Mouse (Mus musculus) heart, embryonic 11.5 days (tissue): ENCODE data around the gene Gse1. TPM values are rescaled to one million over a fixed set of nuclear protein-coding genes. Genes with fewer than 3 reads are reported as not detected.

Source experiments
- ATAC-seq: fragments of 200-750 bp; cut with Nextera tagmentation; replicated peaks from 2 replicates; pipeline ENCODE4 v1.8.0; 2017; ENCODE audit warnings: moderate library complexity; ENCODE audit not compliant: insufficient number of reproducible peaks, low FRiP score, low TSS enrichment
- H3K27ac ChIP-seq: fragments of 300-500 bp; sonication (generic); 2 replicates; pipeline ENCODE4 v1.5.1; 2014; ENCODE audit warnings: mild to moderate bottlenecking, low read depth, low read length
- H3K27me3 ChIP-seq: fragments of 300-500 bp; sonication (generic); 2 replicates; pipeline ENCODE4 v1.6.1; 2014; ENCODE audit warnings: mild to moderate bottlenecking, low read length, mixed read lengths; ENCODE audit not compliant: control insufficient read depth, insufficient read depth
- H3K36me3 ChIP-seq: fragments of 300-500 bp; sonication (generic); 2 replicates; pipeline ENCODE4 v1.6.1; 2014; ENCODE audit warnings: mild to moderate bottlenecking, low read length, moderate library complexity, mixed read lengths; ENCODE audit not compliant: control insufficient read depth, insufficient read depth
- H3K4me1 ChIP-seq: fragments of 300-500 bp; sonication (generic); 2 replicates; pipeline ENCODE4 v1.6.1; 2014; ENCODE audit warnings: low read length; ENCODE audit not compliant: control insufficient read depth, insufficient read depth
- H3K4me2 ChIP-seq: fragments of 300-500 bp; sonication (generic); 2 replicates; pipeline ENCODE4 v1.6.1; 2014; ENCODE audit warnings: mild to moderate bottlenecking, moderate library complexity
- H3K4me3 ChIP-seq: fragments of 300-500 bp; sonication (generic); 2 replicates; pipeline ENCODE4 v1.5.1; 2014; ENCODE audit warnings: low read depth, low read length
- H3K9ac ChIP-seq: fragments of 300-500 bp; sonication (generic); 2 replicates; pipeline ENCODE4 v1.6.1; 2014; ENCODE audit warnings: mild to moderate bottlenecking, low read depth, low read length, moderate library complexity
- H3K9me3 ChIP-seq: fragments of 300-500 bp; sonication (generic); replicated peaks from 2 replicates; pipeline ENCODE4 v1.6.1; 2016; ENCODE audit warnings: low read length; ENCODE audit not compliant: control insufficient read depth
- WGBS: fragments of 180-500 bp; shearing (Covaris S2); extraction: QIAGEN DNeasy Blood & Tissue Kit; methylation state at CpG from one replicate; pipeline ENCODE4 v1.1.7; 2014; ENCODE audit not compliant: insufficient replicate concordance; 5-methylcytosine and 5-hydroxymethylcytosine counted together
- polyA plus RNA-seq: library from polyadenylated mRNA; unstranded; fragments of >200 nt; fragmentation: Nextera tagmentation; extraction: Ambion mirVana; gene quantifications from 2 replicates; pipeline ENCODE4 v1.2.1, GENCODE M21; 2014

The Gse1 gene
- polyA plus RNA-seq, 1 experiment from 2014 or later, result 12.8 TPM

GRCm38 (mm10) chr8:120439309-120439708, 211.1 kb downstream of the Gse1 start:
- Histone ChIP-seq H3K4me1 (peaks cover 25% of the 10 kb centered on the region), H3K27me3 (peaks cover 13% of the 10 kb centered on the region), H3K4me2 (peak overlapping the region; percentile 23; the same call in 1 of the 2 replicates), H3K4me3 (no peak overlapping the region), H3K27ac (no peak overlapping the region), H3K9ac (0 out of 2 replicates have a peak overlapping the region, but pooled peaks have one; percentile 6), H3K9me3 (no peaks in the 10 kb centered on the region), H3K36me3 (no peaks in the 10 kb centered on the region)
- no peak for ATAC-seq
- 14% methylated on average over 19 of the region's 19 CpGs for WGBS

- H3K36me3 ChIP-seq, result no peaks in the 10 kb centered on the region
- no peak overlapping the region for H3K4me3 ChIP-seq
- ATAC-seq, result no peak
- H3K4me2 ChIP-seq, result no peak overlapping the region
- peaks cover 25% of the 10 kb centered on the region for H3K4me1 ChIP-seq
- 85% methylated on average over 12 of the region's 12 CpGs for WGBS
- H3K27ac ChIP-seq, result no peak overlapping the region
- H3K9me3 ChIP-seq, result no peaks in the 10 kb centered on the region
- no peak overlapping the region for H3K9ac ChIP-seq
- peaks cover 13% of the 10 kb centered on the region for H3K27me3 ChIP-seq
Measured at GRCm38 (mm10) chr8:120440739-120441138, 212.5 kb downstream of the Gse1 start.

GRCm38 (mm10) chr8:120441637-120442036, 213.4 kb downstream of the Gse1 start:
- Histone ChIP-seq H3K36me3 (no peaks in the 10 kb centered on the region), H3K9me3 (no peaks in the 10 kb centered on the region), H3K9ac (0 out of 2 replicates have a peak overlapping the region, but pooled peaks have one; percentile 5), H3K4me2 (no peak overlapping the region), H3K4me1 (peaks cover 23% of the 10 kb centered on the region), H3K27ac (no peak overlapping the region), H3K27me3 (peaks cover 13% of the 10 kb centered on the region), H3K4me3 (no peak overlapping the region)
- 64% methylated on average over 6 of the region's 6 CpGs for WGBS
- ATAC-seq, result no peak

GRCm38 (mm10) chr8:120442306-120443003, 214.2 kb downstream of the Gse1 start:
- H3K4me3 ChIP-seq, result no peak overlapping the region
- no peak for ATAC-seq
- H3K27me3 ChIP-seq, result peaks cover 13% of the 10 kb centered on the region
- H3K27ac ChIP-seq, result no peak overlapping the region
- no peaks in the 10 kb centered on the region for H3K9me3 ChIP-seq
- WGBS, result 27% methylated on average over 4 of the region's 4 CpGs
- no peak overlapping the region for H3K4me2 ChIP-seq
- H3K9ac ChIP-seq, result no peak overlapping the region
- no peaks in the 10 kb centered on the region for H3K36me3 ChIP-seq
- H3K4me1 ChIP-seq, result peaks cover 23% of the 10 kb centered on the region

GRCm38 (mm10) chr8:120445249-120445648, 217.0 kb downstream of the Gse1 start:
- Histone ChIP-seq H3K27me3 (peaks cover 3% of the 10 kb centered on the region; the same call in 1 of the 2 replicates), H3K4me1 (peaks cover 24% of the 10 kb centered on the region), H3K4me3 (no peak overlapping the region), H3K9ac (no peak overlapping the region), H3K27ac (no peak overlapping the region), H3K36me3 (no peaks in the 10 kb centered on the region), H3K9me3 (no peaks in the 10 kb centered on the region), H3K4me2 (no peak overlapping the region)
- WGBS, result 46% methylated on average over 10 of the region's 10 CpGs
- ATAC-seq, result no peak

GRCm38 (mm10) chr8:120448131-120448530, 219.9 kb downstream of the Gse1 start:
- H3K27me3 ChIP-seq, result no peaks in the 10 kb centered on the region
- no peak overlapping the region for H3K4me3 ChIP-seq
- no peak overlapping the region for H3K4me2 ChIP-seq
- H3K36me3 ChIP-seq, result no peaks in the 10 kb centered on the region
- no peaks in the 10 kb centered on the region for H3K9me3 ChIP-seq
- peaks cover 13% of the 10 kb centered on the region for H3K4me1 ChIP-seq
- WGBS, result 77% methylated on average over 6 of the region's 6 CpGs
- no peak overlapping the region for H3K9ac ChIP-seq
- ATAC-seq, result no peak
- no peak overlapping the region for H3K27ac ChIP-seq

- no peak for ATAC-seq
- Histone ChIP-seq H3K9ac (peak overlapping the region; percentile 40; the same call in 1 of the 2 replicates), H3K36me3 (no peaks in the 10 kb centered on the region), H3K9me3 (no peaks in the 10 kb centered on the region), H3K27me3 (no peaks in the 10 kb centered on the region), H3K27ac (no peak overlapping the region), H3K4me2 (no peak overlapping the region), H3K4me3 (no peak overlapping the region), H3K4me1 (peaks cover 20% of the 10 kb centered on the region)
- WGBS, result 83% methylated on average over 4 of the region's 4 CpGs
Measured at GRCm38 (mm10) chr8:120449139-120449538, 220.9 kb downstream of the Gse1 start.

GRCm38 (mm10) chr8:120449608-120450031, 221.4 kb downstream of the Gse1 start:
- H3K4me1 ChIP-seq, result peaks cover 25% of the 10 kb centered on the region
- no peaks in the 10 kb centered on the region for H3K36me3 ChIP-seq
- no peak overlapping the region for H3K4me3 ChIP-seq
- H3K27ac ChIP-seq, result no peak overlapping the region
- peak overlapping the region; percentile 20 for H3K4me2 ChIP-seq
- WGBS, result 45% methylated on average over 17 of the region's 17 CpGs
- peak overlapping the region; percentile 40; the same call in 1 of the 2 replicates for H3K9ac ChIP-seq
- no peak for ATAC-seq
- no peaks in the 10 kb centered on the region for H3K27me3 ChIP-seq
- H3K9me3 ChIP-seq, result no peaks in the 10 kb centered on the region

GRCm38 (mm10) chr8:120452111-120452510, 223.9 kb downstream of the Gse1 start:
- Histone ChIP-seq H3K27me3 (no peaks in the 10 kb centered on the region), H3K27ac (no peak overlapping the region), H3K4me3 (no peak overlapping the region), H3K9ac (no peak overlapping the region), H3K9me3 (no peaks in the 10 kb centered on the region), H3K36me3 (no peaks in the 10 kb centered on the region), H3K4me1 (peaks cover 46% of the 10 kb centered on the region), H3K4me2 (no peak overlapping the region)
- WGBS, result 77% methylated on average over 2 of the region's 2 CpGs
- ATAC-seq, result no peak
